Mouse (Mus musculus) adrenal gland, postnatal 4 days (tissue): ENCODE measurements around the gene Stk11. TPM values are rescaled to one million over a fixed set of nuclear protein-coding genes. Genes with fewer than 3 reads are reported as not detected.

ENCODE experiments used
- DNase-seq, 2 experiments: peaks; one replicate each; pipeline ENCODE4 v3.0.0; 2021 to 2022; ENCODE audit warnings: low spot score in 2 of 2, mixed read lengths in 2 of 2
- long read RNA-seq, 2 experiments: library from polyadenylated mRNA; stranded (forward); transcript quantifications; one replicate each; pipeline ENCODE4 v2.0.0; 2021
- total RNA-seq, 2 experiments: library from RNA; stranded (reverse); gene quantifications; 2 replicates each; pipeline ENCODE4 v1.2.3; 2021

The Stk11 gene
- 100 to 1,000 TPM; 130 to 139 TPM for total RNA-seq
- long read RNA-seq, experiment 1, transcript Stk11-201 (10 exons, 2,566 nt) = major isoform, 9 of 18 reads
- long read RNA-seq, experiment 1, partial matches to known transcripts = 6 of 18 reads
- long read RNA-seq, experiment 1, other reads (novel, unspliced or antisense) = 2 of 18 reads
- long read RNA-seq, experiment 2, transcript Stk11-201 (10 exons, 2,566 nt) = major isoform, 12 of 29 reads
- long read RNA-seq, experiment 2, partial matches to known transcripts = 10 of 29 reads
- long read RNA-seq, experiment 2, other reads (novel, unspliced or antisense) = 6 of 29 reads

- peak; percentile 94 to 97 for DNase-seq
Observed at GRCm38 (mm10) chr10:80115290-80115943, at the start of gene Stk11. TSS of gene Stk11 (plus strand) at chr10:80115803.

DNA sequence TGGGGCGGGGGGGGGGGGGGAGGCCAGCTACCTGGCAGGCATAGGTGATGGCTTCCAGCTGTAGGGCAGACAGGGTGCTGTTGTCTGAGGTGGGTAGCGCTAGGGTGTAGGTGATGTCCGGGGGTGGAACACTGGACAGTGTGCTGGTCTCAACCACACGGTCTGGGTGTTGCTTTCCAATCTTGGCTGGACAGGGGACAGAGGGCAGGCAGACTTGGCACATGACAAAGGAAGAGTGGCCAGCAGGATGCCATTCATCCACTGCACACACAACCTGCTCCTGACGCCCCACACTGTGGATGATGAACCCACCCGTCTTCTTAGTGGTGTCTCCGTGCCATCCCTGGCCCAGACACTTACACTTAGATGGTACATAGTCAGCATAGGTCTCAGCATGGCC lies 46.4 kb upstream of the Stk11 start:
- no peak for DNase-seq

GRCm38 (mm10) chr10:80069948-80070450 lies 45.6 kb upstream of the Stk11 start:
- DNase-seq = no peak

DNA sequence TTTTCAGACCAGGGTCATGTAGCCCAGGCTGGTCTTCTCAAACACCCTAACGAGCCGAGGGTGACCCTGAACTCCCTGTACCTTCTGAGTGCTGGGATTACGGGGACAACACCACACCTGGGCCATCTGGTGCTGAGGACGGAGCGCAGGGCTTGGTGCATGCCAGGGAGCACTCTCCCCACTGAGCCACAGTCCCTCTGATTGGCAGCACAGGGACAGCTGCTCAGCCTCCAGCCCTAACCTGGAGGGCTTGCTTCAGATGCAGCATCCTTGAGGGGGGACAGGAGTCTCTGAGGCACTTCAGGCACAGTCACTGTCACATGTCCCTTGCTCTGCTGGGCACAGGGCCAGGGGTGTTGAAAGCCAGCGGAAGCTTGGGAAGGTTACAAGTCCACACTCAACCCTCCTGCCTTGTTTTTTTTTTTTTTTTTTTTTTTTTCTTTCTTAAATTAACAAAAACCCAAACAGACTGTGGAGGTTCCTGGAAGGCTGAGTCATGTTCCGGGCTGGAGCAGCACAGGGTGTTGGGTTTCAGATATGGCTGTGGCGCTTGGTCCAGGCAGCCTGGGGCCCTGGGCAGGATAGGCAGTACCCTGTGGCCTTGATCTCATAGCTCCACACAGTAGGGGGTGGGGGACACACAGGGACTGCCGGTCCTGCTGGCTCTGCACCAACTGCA lies 44.6 kb upstream of the Stk11 start:
- DNase-seq = peak; percentile 64 to 85

GRCm38 (mm10) chr10:80071516-80071900 lies 44.1 kb upstream of the Stk11 start:
- no peak for DNase-seq

GRCm38 (mm10) chr10:80072623-80073489 lies 42.7 kb upstream of the Stk11 start:
- DNase-seq = no peak

DNA sequence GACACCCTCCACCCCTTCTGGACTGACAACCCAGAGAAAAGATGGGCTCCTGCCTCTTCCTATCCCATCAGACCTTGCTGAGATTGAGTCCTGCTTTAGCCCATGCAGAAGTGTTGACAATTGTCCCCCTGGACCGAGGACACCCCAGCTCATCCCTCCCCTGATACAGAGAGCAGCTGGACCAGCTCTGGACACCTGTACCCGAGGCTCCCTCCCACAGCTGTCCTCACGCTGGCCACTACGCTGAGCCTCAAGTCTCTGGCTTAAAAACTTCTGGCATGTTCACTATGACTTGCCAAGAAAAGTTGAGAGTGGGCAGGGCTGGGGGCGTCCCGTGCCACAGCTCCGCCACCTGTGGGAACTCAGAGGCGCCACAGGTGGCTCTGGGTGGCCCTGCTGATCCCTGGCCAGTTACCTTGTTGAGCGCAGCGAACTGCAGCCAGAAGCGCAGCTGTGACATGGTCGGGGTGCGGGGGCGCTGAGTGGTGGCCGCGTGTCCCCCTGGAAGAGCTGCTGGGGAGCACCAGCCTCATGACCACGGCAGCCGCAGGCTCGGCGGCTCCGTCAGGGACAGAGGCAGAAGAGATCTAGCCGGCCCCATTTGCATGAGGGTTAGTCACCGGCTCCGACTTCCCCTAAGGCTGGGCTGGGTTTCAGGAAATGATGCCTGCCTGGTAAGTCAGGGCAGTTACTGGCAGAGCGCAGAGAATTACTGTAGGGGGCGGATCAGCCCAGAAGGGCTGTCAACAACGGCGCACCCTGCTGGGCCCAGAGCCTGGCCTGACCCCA lies 40.6 kb upstream of the Stk11 start:
- DNase-seq = peak in 1 of 2 experiments; percentile 65

DNA sequence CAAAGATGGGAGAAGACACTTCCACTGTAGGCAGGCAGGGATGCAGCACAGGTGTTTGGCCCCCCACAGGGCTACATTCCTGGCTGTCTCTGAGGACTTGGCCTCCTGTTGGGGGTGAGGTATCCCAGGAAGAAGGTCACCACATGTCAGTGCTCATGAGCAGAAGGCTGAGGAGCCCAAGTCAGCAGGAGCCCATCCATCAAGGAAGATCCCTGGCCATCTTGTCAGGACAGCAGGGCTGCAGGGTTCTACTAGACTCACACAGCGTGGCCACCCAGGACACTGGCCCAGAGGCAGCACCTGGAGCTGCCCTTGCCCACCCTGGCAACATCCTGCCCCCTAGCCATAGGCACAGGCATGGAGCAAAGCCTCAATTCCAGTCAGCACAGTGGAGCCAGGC lies 39.7 kb upstream of the Stk11 start:
- DNase-seq = no peak

GRCm38 (mm10) chr10:80076386-80076785 lies 39.2 kb upstream of the Stk11 start:
- no peak for DNase-seq

- DNase-seq = no peak
Observed at GRCm38 (mm10) chr10:80077312-80077711, 38.3 kb upstream of the Stk11 start.

DNA sequence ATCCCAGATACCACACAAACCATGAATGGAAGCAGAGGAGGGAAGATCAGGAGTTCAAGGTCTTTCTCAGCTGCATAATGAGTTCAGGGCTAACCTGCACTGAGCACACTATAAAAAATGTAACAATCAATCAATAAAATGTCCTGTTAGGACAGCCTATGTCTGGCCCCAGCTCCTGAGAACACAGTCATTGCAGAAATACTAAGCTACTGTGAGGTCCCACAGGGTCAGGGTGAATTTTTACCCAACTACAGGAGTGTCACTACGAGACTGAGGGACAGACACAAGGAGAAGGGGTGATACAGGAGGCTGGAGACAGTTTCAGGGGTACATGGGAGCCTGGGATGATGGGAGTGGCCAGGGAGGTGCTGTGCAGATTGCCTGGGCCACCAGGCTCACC lies 37.2 kb upstream of the Stk11 start:
- DNase-seq = no peak

- no peak for DNase-seq
Observed at GRCm38 (mm10) chr10:80080396-80081070, 35.1 kb upstream of the Stk11 start.

DNA sequence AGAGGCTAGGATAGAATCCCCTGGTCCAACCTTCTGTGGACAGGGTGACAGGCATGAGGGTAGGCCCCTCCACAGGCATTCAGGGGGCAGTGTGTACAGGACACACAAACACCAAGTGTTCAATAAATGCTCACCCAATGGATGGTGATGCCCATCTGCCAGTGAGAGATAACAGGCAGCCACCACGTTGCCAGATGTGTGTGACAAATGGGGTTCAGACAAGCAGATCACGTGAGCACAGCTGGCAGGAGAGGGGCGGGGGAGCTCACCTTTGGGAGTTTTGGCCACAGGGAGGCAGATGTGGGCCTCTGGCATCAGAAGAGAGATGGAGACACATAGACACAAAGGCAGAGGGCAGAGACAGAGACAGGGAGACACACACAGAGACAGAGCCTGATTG lies 34.5 kb upstream of the Stk11 start:
- no peak for DNase-seq

DNA sequence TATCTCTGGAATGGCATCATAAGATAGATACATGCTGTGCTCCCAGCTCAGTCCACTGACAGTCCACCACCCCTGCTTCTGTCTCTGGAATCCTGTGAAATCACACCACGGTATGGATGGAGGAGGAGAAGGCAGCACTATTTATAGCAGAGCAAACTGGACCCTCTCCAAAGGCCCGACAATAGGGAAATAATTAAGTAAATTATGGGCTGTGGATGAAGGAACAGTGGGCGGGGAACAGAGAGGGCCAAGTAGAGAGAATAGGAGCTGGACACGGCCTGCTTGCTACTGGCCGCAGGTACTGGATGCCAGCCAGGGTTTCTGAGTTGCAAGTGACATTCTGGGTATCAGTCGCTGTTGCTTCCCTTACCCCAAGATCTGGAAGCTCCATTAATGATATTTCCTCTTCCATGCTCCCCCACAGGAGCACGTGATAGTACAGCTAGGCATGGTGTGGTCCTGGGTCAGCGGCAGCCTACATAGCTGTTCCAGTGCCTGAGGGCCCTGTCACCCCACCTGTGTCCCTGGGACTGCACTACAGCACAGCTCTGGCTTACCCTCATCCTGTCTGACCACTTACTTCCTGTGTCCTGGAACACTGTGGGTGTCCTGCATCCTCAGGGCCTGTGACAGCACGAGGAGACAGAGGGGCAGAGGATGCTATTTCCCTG lies 30.7 kb upstream of the Stk11 start:
- no peak for DNase-seq

DNA sequence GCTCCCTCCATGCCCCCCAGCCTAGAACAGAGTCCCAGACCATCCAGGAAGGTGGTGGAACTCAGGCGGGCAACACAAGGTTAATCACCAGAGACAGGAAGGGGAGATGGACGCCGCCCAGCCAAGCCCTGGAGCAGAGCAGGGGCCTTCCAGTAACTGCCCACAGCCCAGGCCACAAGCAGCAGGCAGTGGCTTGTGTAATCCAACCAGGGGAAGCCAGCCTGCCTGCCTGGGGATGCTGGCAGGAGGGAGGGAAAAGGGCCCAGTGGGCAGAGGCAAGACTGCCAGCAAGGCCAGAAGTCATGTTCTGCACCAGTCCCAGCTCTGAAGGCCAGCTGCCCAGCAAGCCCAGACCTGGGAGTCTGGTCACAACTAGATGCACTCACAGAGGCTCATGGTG lies 28.8 kb upstream of the Stk11 start:
- no peak for DNase-seq

- DNase-seq = no peak
Observed at GRCm38 (mm10) chr10:80087483-80087882, 28.1 kb upstream of the Stk11 start.

- DNase-seq = no peak
Observed at GRCm38 (mm10) chr10:80089146-80089545, 26.5 kb upstream of the Stk11 start.

GRCm38 (mm10) chr10:80091527-80091926 lies 24.1 kb upstream of the Stk11 start:
- no peak for DNase-seq

DNA sequence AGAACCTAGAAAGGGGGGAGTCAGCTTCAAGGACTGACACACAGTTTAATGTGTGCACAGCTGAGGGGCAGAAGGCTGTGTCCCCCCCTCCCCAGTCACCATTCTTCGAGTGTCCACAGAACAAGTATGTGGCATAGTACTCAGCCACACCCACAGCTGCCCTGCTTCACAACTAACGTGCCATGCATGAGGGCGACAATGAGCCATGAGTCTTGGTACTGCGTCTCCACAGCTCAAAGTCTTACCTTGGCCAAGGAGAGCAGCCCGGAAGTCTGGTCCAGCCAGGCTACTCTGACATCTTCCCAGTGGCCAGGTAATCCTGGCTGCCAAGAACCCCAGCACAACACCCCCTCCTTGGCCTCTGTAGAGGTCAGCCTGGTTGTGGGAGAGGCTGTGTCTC lies 22.9 kb upstream of the Stk11 start:
- no peak for DNase-seq
